Mouse (Mus musculus): ENCODE measurements around the gene Rhebl1.

Gene Rhebl1

DNA sequence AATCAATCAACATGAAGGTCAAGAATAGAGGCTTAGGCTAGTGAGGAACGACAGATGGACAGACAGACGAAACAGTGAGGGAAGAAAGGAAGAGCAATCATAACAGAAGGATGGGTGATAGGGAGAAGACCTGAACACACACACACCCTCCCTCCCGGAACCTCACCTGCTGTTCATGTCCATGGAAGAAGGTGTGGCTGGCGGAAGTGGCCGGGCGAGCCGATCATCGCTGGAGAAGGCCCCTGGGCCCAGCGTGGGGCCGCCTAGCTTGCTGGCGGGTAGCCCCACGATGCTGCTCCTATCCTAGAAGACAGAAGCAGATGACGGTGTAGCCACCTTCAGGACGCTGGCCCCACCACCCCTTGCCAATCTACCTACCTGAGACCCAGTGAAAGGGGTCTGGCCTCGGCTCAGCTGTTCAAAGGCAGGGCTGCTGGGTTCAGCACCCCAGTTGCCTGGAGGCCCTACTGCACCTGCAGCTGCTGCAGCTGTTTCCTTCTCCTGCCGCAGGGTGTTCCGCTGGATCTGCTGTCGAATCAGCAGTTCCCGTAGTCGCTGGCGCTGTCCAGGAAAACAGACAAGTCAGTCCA, 43.0 kb downstream of the Rhebl1 start:
- no peak for DNase-seq (ENCODE audit: low read depth, low spot score)

GRCm38 (mm10) chr15:98850668-98851067, 43.7 kb downstream of the Rhebl1 start:
- DNase-seq (ENCODE audit: low read depth, low spot score) = no peak

GRCm38 (mm10) chr15:98849956-98850600, 44.3 kb downstream of the Rhebl1 start:
- DNase-seq (ENCODE audit: low read depth, low spot score) = no peak

GRCm38 (mm10) chr15:98849165-98849564, 45.2 kb downstream of the Rhebl1 start:
- no peak for DNase-seq (ENCODE audit: low read depth, low spot score)

- DNase-seq (ENCODE audit: low read depth, low spot score) = no peak
Observed at GRCm38 (mm10) chr15:98846140-98846539, 48.2 kb downstream of the Rhebl1 start.

DNA sequence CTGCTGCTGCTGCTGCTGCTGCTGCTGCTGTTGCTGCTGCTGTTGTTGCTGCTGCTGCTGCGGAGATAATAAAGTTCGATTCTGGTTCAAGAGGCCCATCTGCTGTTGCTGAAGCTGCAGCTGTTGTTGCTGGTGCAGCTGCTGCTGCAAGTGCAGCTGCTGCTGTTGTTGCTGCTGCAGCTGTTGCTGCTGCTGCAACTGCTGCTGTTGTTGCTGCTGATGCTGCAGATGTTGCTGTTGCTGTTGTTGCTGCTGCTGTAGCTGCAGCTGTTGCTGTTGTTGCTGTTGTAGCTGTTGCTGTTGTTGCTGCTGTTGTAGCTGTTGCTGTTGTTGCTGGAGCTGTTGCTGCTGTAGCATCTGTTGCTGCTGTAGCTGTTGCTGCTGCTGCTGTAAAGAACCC, 49.2 kb downstream of the Rhebl1 start:
- no peak for DNase-seq (ENCODE audit: low read depth, low spot score)

- no peak for DNase-seq (ENCODE audit: low read depth, low spot score)
Observed at GRCm38 (mm10) chr15:98843595-98844223, 50.6 kb downstream of the Rhebl1 start.

- no peak for DNase-seq (ENCODE audit: low read depth, low spot score)
Observed at GRCm38 (mm10) chr15:98839671-98840585, 54.4 kb downstream of the Rhebl1 start.

- DNase-seq (ENCODE audit: low read depth, low spot score) = no peak
Observed at GRCm38 (mm10) chr15:98839161-98839560, 55.2 kb downstream of the Rhebl1 start.

DNA sequence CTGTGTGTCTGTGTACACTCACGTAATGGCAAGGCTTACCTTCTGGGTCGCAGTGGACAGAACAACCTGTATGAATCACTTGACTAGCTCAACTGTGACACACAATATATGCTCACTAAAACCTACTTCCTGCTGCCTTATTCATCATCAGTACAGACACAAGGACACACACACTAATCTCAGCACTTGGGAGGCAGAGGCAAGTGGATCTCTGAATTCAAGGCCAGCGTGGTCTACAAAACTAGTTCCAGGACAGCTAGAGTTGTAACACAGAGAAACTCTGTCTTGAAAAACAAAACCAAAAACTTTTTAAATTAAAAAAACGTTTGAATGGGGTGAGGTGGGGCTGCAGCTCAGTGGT, 56.6 kb downstream of the Rhebl1 start:
- DNase-seq (ENCODE audit: low read depth, low spot score) = no peak

DNA sequence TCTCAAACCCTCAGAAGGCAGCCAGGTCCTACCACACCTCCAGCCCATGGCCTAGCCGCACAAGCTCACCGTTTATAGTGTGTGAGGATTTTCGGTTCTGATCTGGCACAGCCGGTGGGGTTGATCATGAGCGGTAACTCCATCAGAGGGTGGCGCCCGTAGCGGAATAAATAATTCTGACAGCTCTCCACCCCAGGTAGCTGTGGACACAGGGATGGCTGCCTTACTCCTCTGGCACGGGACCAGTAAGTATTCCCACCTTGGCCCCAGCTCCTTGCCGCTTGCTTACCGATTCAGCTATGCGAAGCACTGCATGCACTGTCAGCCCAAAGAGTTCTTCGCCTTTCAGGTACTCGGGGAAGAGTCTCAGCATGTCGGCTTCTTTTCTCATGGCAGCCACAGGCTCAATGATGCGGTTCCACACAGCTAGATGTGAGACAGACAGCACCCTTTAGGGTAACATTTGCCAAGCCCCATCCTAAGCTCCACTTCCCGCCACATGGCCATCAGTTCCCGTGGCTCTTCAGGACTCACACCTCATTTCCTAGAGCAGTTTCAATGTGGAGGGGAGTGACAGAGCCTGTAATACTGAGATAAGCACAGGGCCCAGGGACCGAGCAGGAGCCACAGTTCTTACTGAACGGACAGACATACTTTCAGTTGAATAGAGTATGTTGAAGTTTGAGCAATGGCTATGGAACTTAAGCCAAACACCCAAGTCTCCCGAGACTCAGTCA, 57.2 kb downstream of the Rhebl1 start:
- no peak for DNase-seq (ENCODE audit: low read depth, low spot score)

- DNase-seq (ENCODE audit: low read depth, low spot score) = no peak
Observed at GRCm38 (mm10) chr15:98835291-98835690, 59.0 kb downstream of the Rhebl1 start.

GRCm38 (mm10) chr15:98834059-98834458, 60.3 kb downstream of the Rhebl1 start:
- no peak for DNase-seq (ENCODE audit: low read depth, low spot score)

DNA sequence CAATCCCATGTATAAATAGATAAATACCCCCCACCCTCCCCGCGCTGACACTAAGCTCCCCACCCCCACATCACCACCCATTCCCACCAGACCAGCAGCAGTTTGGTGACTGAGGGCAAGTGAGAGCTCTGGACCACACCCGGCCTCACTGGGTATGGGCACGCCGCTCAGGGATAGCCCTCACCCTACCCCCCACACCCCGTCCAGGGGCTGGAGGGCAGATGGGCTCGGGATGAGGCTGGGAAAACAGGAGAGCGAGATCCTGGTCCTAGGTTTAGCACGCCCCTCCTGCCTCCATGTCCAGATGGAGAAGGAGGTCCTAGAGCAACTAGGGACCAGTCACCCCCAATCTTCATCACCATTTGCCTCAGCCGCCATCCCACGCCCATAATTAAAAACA, 61.1 kb downstream of the Rhebl1 start:
- no peak for DNase-seq (ENCODE audit: low read depth, low spot score)

DNA sequence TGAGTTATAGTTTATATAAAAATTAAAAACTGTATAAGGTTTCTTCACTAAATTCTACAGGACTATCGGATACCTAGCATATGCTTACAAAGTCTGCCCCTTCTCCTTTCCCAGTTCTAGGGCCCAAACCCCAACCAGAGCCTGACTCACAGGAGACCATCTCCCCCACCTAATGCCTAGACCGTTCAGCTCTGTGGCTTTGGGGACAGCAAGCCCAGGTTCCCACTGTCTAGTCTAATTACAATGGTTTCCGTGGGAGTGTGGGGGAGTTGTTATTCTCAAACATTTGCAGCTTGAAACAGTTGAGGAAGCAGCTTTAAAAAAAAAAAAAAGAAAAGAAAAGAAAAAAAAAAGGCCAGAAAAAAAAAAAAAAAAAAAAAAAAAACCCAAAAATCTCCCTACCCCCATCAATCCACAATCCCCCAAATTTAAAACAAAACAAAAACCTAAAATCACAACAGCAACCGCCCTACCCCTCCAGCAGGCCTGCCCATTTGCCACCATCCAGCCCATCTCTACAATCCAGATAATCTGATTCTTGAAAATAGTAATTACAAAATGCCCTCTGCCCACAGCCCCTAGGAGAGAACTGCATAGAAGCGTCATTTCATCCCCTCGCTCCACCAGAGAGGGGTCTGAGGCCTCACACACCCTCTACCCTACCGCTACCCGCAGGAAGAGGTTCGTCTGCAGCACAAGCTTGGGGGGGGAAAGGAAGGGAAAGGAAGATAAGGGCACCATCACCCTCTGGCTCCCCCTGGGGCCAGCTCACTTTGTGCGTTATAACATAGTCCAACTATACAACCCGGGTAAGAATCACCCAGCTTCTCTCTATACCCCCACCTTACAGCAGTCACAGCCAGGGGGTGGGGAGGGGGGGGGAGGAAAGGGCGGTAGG, 61.9 kb downstream of the Rhebl1 start:
- DNase-seq (ENCODE audit: low read depth, low spot score) = no peak

- no peak for DNase-seq (ENCODE audit: low read depth, low spot score)
Observed at GRCm38 (mm10) chr15:98831684-98832035, 62.7 kb downstream of the Rhebl1 start.

GRCm38 (mm10) chr15:98830736-98831683, 63.3 kb downstream of the Rhebl1 start, which contains the start of gene Prkag1:
Gene Prkag1 (minus strand): TSS chr15:98831521.
- DNase-seq (ENCODE audit: low read depth, low spot score) = peak; percentile 84

Data from brain, embryonic 18.5 days (tissue).